Mouse (Mus musculus): ENCODE data around the gene Ostn. TPM values are rescaled to one million over a fixed set of nuclear protein-coding genes. Genes with fewer than 3 reads are reported as not detected.

Gene Ostn
- 1.7 and 3.2 TPM in 2 replicates for polyA plus RNA-seq (2015; fragmentation: Nextera tagmentation; extraction: Ambion mirVana)

GRCm38 (mm10) chr16:27307189-27307588 lies at the start of gene Ostn:
Ostn (plus strand) TSS chr16:27307489.

DNA sequence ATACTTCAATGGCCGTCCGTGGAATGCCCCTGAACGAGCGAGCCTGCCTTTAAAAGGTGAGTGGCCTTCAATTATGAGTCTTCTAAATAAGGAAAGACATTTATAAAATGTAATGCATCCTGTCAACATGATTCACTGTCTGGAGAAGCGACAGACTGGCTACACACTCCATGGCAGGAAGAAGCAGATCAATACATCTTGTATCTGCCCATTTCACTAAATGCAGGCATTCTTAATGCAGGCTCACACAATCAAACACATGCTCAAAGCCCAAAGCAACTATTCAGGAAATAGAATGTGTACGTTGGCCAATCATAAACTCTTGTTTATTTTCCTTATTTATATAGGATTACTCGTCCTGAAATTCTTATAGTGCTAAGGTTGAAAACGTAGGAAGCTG lies 62.9 kb downstream of the Ostn start, which contains the start of gene Uts2b:
Gene Uts2b, minus strand, starts transcription at position 49 of the 400 bp plus-strand sequence.

GRCm38 (mm10) chr16:27388761-27389451 lies 81.6 kb downstream of the Ostn start, which contains the start of gene Ccdc50:
Ccdc50 (plus strand) TSS chr16:27388869.

Other genes starting within 250 kb of the Ostn start
- gene Uts2b, start 62.8 kb downstream of the Ostn start, polyA plus RNA-seq (2015; fragmentation: Nextera tagmentation; extraction: Ambion mirVana): not detected in 2 replicates
- gene Ccdc50, start 81.4 kb downstream of the Ostn start, polyA plus RNA-seq (2015; fragmentation: Nextera tagmentation; extraction: Ambion mirVana): 38.7 and 42.3 TPM in 2 replicates

Measured in skeletal muscle tissue, postnatal 0 days (tissue).